Mouse (Mus musculus): ENCODE measurements around the gene Fam173a. TPM values are rescaled to one million over a fixed set of nuclear protein-coding genes. Genes with fewer than 3 reads are reported as not detected.
"Not testable (repeated sequence)": the region's sequence is repeated elsewhere in the genome, so short reads cannot be mapped to it uniquely, and the experiment has no call there.

The Fam173a gene
- polyA plus RNA-seq, 1 experiment, result 149 TPM

DNA sequence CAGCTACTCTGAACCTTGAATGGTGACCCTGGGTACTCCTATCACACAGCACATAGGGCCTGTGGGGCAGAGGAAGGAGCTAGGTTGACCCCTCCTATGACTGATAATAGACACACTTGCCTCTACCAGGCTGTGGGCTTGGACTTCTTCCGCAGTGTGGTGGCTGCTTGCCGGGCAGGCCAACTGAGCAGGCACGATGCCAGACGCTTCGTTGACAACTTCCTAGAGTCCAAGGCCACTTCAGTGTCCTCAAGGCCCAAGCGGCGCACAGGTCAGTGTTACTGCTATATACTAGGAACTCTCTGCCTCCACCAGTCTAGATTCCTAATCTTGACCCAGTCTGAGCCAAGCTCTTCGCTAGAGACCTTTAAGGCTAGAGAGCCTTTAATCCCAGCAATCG is 48.9 kb downstream of the Fam173a start:
- 86% methylated on average over 9 of the region's 9 CpGs for WGBS
- Histone ChIP-seq H3K4me3 (replicated peaks; ENCODE audit: control insufficient read depth, low read depth, low read length) (no peak overlapping the region), H3K4me1 (ENCODE audit: control insufficient read depth, insufficient read depth, low read length) (no peaks in the 10 kb centered on the region), H3K27ac (ENCODE audit: control insufficient read depth, insufficient read depth, low read depth, low read length, poor library complexity) (no peak overlapping the region)
- TF ChIP-seq CTCF (IDR thresholded peaks at IDR 0.05; ENCODE audit: control insufficient read depth, insufficient read depth, low read length) (no peak), POLR2A (IDR thresholded peaks at IDR 0.05; ENCODE audit: borderline replicate concordance, control insufficient read depth, low read depth, low read length) (no peak)

GRCm38 (mm10) chr17:25741471-25741870 is 51.2 kb downstream of the Fam173a start:
- not testable (repeated sequence) for H3K4me1 ChIP-seq (ENCODE audit: control insufficient read depth, insufficient read depth, low read length); H3K4me3 ChIP-seq (replicated peaks; ENCODE audit: control insufficient read depth, low read depth, low read length); H3K27ac ChIP-seq (ENCODE audit: control insufficient read depth, insufficient read depth, low read depth, low read length, poor library complexity)
- whole genome bisulfite sequencing, result 73% methylated on average over 12 of the region's 12 CpGs

Other genes starting within 250 kb of the Fam173a start
- 1.2 TPM in 2 replicates for gene Sox8, start 222.2 kb downstream of the Fam173a start, polyA plus RNA-seq (2011; ENCODE audit: insufficient read depth, insufficient read length, low replicate concordance, missing spikeins)
- gene Lmf1, start 213.8 kb downstream of the Fam173a start, polyA plus RNA-seq (2011; ENCODE audit: insufficient read depth, insufficient read length, low replicate concordance, missing spikeins), result 5.3 and 18.8 TPM in 2 replicates
- 4.0 and 6.2 TPM in 2 replicates for gene Gng13, start 75.7 kb downstream of the Fam173a start, polyA plus RNA-seq (2011; ENCODE audit: insufficient read depth, insufficient read length, low replicate concordance, missing spikeins)
- 58.2 and 136 TPM in 2 replicates for gene Chtf18, start 65.5 kb downstream of the Fam173a start, polyA plus RNA-seq (2011; ENCODE audit: insufficient read depth, insufficient read length, low replicate concordance, missing spikeins)
- 3.6 and 8.6 TPM in 2 replicates for gene Rpusd1, start 65.2 kb downstream of the Fam173a start, polyA plus RNA-seq (2011; ENCODE audit: insufficient read depth, insufficient read length, low replicate concordance, missing spikeins)
- not detected in 2 replicates for gene Mslnl, start 56.9 kb downstream of the Fam173a start, polyA plus RNA-seq (2011; ENCODE audit: insufficient read depth, insufficient read length, low replicate concordance, missing spikeins)
- 1.7 TPM in 1 of 2 replicates, not detected in the other for gene Msln, start 38.5 kb downstream of the Fam173a start, polyA plus RNA-seq (2011; ENCODE audit: insufficient read depth, insufficient read length, low replicate concordance, missing spikeins)
- 11.8 and 17.0 TPM in 2 replicates for gene Narfl, start 19.1 kb downstream of the Fam173a start, polyA plus RNA-seq (2011; ENCODE audit: insufficient read depth, insufficient read length, low replicate concordance, missing spikeins)
- 26.2 and 45.8 TPM in 2 replicates for gene Haghl, start 7.2 kb downstream of the Fam173a start, polyA plus RNA-seq (2011; ENCODE audit: insufficient read depth, insufficient read length, low replicate concordance, missing spikeins)
- not detected in 2 replicates for gene Ccdc78, start 6.3 kb downstream of the Fam173a start, polyA plus RNA-seq (2011; ENCODE audit: insufficient read depth, insufficient read length, low replicate concordance, missing spikeins)
- gene AC134908.4, start 2.8 kb upstream of the Fam173a start, polyA plus RNA-seq (2011; ENCODE audit: insufficient read depth, insufficient read length, low replicate concordance, missing spikeins), result 4.6 TPM in 1 of 2 replicates, not detected in the other
- gene Metrn, start 4.2 kb upstream of the Fam173a start, polyA plus RNA-seq (2011; ENCODE audit: insufficient read depth, insufficient read length, low replicate concordance, missing spikeins), result 38.6 and 74.8 TPM in 2 replicates
- not detected in 2 replicates for gene Fbxl16, start 16.2 kb upstream of the Fam173a start, polyA plus RNA-seq (2011; ENCODE audit: insufficient read depth, insufficient read length, low replicate concordance, missing spikeins)
- 6.8 and 17.0 TPM in 2 replicates for gene Wdr24, start 30.7 kb upstream of the Fam173a start, polyA plus RNA-seq (2011; ENCODE audit: insufficient read depth, insufficient read length, low replicate concordance, missing spikeins)
- 8.8 and 13.4 TPM in 2 replicates for gene Jmjd8, start 36.0 kb upstream of the Fam173a start, polyA plus RNA-seq (2011; ENCODE audit: insufficient read depth, insufficient read length, low replicate concordance, missing spikeins)
- gene Stub1, start 40.5 kb upstream of the Fam173a start, polyA plus RNA-seq (2011; ENCODE audit: insufficient read depth, insufficient read length, low replicate concordance, missing spikeins), result 125 and 140 TPM in 2 replicates
- gene Rhbdl1, start 44.4 kb upstream of the Fam173a start, polyA plus RNA-seq (2011; ENCODE audit: insufficient read depth, insufficient read length, low replicate concordance, missing spikeins), result 3.2 and 10.7 TPM in 2 replicates
- 6.7 TPM in 1 of 2 replicates, not detected in the other for gene Gm20683, start 48.9 kb upstream of the Fam173a start, polyA plus RNA-seq (2011; ENCODE audit: insufficient read depth, insufficient read length, low replicate concordance, missing spikeins)
- gene Rhot2, start 52.0 kb upstream of the Fam173a start, polyA plus RNA-seq (2011; ENCODE audit: insufficient read depth, insufficient read length, low replicate concordance, missing spikeins), result 33.5 and 50.5 TPM in 2 replicates
- gene Wdr90, start 68.6 kb upstream of the Fam173a start, polyA plus RNA-seq (2011; ENCODE audit: insufficient read depth, insufficient read length, low replicate concordance, missing spikeins), result 31.1 and 62.0 TPM in 2 replicates
- gene Mcrip2, start 75.9 kb upstream of the Fam173a start, polyA plus RNA-seq (2011; ENCODE audit: insufficient read depth, insufficient read length, low replicate concordance, missing spikeins), result 6.8 and 12.7 TPM in 2 replicates
- gene Mettl26, start 82.2 kb upstream of the Fam173a start, polyA plus RNA-seq (2011; ENCODE audit: insufficient read depth, insufficient read length, low replicate concordance, missing spikeins), result 25.6 and 30.0 TPM in 2 replicates
- 1.6 and 2.2 TPM in 2 replicates for gene Wfikkn1, start 88.0 kb upstream of the Fam173a start, polyA plus RNA-seq (2011; ENCODE audit: insufficient read depth, insufficient read length, low replicate concordance, missing spikeins)
- 5.0 and 6.9 TPM in 2 replicates for gene Rab40c, start 126.8 kb upstream of the Fam173a start, polyA plus RNA-seq (2011; ENCODE audit: insufficient read depth, insufficient read length, low replicate concordance, missing spikeins)
- 241 and 296 TPM in 2 replicates for gene Pigq, start 152.0 kb upstream of the Fam173a start, polyA plus RNA-seq (2011; ENCODE audit: insufficient read depth, insufficient read length, low replicate concordance, missing spikeins)
- gene Nhlrc4, start 152.1 kb upstream of the Fam173a start, polyA plus RNA-seq (2011; ENCODE audit: insufficient read depth, insufficient read length, low replicate concordance, missing spikeins), result 3.8 and 6.8 TPM in 2 replicates
- not detected in 2 replicates for gene A930017K11Rik, start 159.7 kb upstream of the Fam173a start, polyA plus RNA-seq (2011; ENCODE audit: insufficient read depth, insufficient read length, low replicate concordance, missing spikeins)
- 11.7 and 18.2 TPM in 2 replicates for gene Capn15, start 192.9 kb upstream of the Fam173a start, polyA plus RNA-seq (2011; ENCODE audit: insufficient read depth, insufficient read length, low replicate concordance, missing spikeins)